Mouse (Mus musculus) retina, postnatal 7 days (tissue): ENCODE data around the gene Slit1.

Experiments used
- DNase-seq: peaks from one replicate; pipeline ENCODE4 v3.0.0-alpha.2; 2012; ENCODE audit warnings: low read depth, low spot score

Gene Slit1

DNA sequence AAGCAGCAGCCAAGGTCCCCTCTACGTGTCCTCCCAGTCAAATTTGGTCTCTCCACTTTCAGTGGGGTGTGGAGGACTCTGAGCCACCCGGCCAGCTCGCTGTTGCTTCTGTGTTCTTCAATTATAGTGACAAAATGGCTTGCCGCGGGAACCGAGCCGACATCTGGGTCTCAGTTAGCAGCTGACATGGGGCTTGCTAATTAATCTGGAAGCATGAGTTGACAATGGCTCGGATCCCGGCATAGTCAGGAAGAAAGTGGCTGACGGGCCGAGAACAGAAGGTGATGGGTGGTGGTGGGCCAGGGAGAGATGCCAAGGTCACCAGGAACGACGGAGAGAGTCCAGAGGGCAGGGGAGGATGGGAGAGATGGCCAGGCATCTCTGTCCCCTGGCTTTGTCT lies 55.2 kb downstream of the Slit1 start:
- no peak for DNase-seq

DNA sequence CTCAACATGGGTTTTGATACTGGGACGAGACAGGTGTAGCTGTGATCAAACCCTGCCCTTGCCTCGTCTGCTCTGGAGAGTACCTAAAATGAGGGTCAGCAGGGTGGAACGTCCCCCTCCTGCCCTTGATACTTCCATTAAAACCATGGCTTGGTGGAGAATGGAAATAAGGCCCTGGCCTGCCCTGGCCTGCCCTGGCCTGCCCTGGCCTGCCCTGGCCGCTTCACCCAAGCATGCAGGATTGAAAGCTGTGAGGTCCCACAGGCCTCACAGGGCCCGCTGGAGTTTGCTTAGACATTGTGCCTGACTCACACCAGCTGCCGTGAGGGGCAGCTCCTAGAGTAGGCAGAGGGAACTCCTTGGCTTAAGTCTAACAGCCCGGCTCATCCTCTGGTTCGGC lies 55.6 kb downstream of the Slit1 start:
- DNase-seq, result no peak

DNA sequence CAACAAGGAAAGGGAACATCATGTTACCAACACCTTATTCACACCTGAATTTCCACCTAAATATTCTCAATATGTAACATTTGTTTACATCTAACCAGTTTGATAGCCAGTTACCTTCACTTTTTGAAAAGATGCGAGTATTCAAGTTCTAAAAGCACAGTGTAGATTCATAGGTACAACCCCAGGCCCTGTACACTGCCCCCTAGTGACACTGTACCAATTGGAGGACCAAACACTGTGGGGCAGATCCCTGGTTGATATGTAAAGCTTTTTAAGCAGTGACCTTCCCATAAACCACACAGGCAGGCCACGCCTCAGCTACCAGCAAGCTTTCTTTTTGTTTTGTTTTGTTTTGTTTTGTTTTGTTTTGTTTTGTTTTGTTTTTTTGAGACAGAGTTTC lies 57.3 kb downstream of the Slit1 start:
- DNase-seq, result no peak

DNA sequence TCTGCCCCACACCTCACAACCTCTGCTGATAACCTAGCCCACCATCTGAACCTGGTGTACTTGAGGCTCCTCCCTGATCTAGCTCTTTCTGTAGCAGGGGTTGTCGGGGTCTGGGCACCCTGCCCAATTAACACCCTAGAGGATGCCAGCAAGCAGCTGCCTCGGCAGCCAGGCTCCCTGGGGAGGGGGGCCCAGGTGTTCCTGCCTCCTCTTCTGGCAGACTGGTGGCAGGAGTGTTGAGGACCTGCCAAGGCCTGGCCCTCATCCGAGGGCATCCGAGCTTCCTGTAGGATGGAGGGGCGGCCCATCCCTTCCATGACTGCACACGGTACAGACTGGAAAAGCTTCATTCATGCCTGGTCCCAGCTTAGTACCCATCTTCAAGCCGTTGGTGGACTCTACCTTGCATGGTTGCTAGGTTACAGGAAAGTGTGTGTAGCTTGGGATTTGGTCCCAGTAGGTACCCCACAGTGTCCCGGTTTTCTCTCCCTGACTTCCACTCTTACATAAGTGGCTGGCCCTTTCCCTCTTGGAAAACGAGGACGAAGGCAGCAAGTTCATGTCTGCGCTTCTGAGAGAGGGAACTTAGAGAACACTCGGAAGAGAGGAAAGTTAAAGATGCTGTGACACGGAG lies 57.9 kb downstream of the Slit1 start:
- DNase-seq, result no peak

DNA sequence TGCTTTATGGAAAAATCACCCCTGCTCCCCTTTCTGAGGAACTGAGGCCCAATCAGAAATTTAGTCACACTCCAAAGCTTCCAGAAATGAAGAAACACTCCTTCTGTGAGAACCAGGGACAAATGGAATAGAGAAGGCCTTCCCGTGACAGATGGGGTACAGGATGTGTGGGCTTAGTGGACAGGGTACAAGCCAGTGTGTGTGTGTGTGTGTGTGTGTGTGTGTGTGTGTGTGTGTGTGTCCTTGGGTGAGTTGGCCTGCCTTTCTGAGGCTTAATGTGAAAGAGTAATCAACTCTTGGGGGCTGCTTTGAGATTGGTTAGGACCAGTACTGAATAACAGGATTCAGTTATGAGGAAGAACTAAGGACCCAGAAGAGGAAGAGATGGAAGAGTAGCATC lies 58.6 kb downstream of the Slit1 start:
- no peak for DNase-seq

DNA sequence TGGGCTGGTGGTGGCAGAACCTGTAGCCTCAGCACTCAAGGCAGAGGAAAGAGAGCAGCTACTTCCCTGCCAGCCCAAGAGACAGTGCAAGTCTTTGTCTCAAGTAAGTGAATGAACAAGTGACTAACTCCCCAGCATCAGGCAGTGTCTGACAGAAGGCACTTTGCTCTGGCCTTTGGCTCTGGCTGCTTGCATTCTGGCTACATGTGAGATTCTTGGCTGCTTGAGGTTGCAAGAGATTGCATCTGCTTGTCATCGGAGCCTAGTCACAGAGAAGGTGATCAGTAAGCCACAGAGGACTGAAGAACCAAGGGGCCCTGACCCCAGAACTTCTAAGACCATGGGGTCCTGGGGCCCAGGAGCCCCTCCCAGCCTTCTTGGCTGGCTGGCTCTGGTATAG lies 59.5 kb downstream of the Slit1 start:
- no peak for DNase-seq

DNA sequence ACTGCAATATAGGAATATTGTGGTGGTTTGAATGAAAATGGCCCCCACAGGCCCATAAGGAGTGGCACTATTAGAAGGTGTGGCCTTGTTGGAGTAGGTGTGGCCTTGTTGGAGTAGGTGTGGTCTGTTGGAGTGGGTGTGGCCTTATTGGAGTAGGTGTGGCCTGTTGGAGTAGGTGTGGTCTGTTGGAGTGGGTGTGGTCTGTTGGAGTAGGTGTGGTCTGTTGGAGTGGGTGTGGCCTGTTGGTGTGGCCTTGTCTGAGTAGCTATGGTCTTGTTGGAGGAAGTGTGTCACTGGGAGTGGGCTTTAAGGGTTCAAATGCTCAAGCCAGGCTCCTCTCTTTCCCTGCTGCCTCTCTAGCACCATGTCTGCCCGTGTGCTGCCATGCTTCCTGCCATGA lies 63.2 kb downstream of the Slit1 start:
- no peak for DNase-seq

DNA sequence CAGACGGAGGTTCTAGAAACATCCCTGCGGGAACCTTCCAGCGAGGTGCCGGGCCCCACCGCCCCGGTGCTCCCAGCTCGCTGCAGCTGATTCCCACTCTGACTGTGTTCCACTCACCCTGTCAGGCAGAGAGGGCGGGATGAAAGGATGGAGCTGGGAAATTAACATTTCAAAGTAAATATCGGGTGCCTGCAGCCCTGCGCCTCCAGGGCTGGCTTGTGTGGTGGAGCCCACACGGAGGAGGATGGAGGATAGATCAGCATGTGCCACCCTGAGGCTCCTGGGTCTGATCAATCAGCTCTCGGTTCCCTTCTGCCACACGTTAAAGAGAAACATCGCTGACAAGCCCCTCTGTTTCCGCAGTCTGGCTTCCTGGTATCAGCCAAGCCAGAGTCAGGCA lies 64.4 kb downstream of the Slit1 start:
- DNase-seq, result no peak

DNA sequence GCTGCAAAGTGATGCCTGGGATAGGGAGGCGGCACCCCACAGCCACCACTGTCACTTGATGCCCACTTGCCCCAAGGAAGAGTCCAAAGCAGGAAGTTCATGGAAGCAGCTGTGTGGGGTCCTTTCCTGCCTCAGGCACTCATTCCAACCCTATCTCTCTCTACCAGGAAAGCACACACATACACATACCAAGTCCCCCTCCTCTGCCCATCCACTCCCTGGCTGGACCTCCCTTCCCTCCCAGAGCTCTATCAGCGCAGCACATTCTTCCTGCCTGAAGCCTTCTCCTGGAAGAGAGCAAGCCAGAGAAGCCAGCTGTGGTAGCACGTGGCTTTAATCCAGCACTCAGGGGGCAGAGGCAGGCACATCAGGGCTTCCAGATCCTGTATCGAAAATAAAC lies 65.9 kb downstream of the Slit1 start:
- DNase-seq, result no peak

DNA sequence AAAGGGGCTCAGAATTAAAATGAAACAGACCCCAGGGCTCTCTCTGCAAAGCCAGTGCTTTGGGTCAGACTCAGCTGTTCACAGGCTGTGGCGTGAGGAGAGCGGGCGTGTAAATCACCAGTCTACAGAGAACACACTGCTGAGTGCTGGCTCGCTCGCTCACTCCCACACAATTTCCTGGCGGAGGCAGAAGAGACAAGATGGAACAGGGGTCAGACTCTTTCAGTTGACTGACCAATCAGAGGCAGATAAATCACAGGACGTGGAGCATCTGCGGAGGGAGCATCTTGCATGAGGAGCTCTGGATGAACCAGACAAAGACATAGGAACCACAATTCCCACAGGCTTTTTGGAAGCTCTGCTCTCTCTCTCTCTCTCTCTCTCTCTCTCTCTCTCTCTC lies 67.9 kb downstream of the Slit1 start:
- DNase-seq, result no peak

DNA sequence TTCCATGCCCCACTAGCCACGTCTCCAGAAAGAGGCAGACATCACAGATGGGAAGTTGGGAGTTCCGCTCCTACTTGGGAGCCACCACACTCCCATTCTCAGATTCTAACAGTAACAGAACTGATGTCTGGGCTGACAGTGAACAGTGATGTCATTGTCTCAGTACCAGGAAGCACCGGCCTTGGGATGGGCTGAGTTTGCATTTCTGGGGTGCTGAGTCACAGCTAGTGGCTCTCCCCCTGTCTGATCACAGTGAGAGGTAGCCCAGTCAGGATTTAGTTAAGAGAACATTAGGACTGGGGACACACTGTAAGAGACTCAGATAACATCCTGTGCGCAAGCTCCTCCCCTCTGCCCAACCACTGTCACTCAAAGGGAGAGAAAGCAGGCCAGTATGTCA lies 69.1 kb downstream of the Slit1 start:
- no peak for DNase-seq

DNA sequence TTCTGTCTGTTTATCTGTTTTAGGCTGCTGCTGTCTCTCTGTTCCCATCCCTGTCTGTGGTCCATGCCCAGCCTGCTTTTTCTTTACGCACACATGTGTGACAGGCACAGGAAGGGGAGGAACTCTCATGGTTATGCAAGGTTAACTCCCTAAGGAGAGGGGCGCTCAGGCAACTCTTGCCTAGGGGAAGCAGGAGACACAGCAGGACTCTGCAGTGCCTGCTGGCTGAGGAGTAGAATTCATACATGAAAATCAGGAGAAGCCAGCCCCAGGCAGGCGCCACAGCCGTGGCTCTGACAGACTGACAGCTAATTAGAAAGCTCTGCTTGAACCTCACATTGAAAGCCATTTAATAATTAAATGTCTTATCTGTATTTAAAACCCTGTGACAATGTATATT lies 70.6 kb downstream of the Slit1 start:
- DNase-seq, result no peak

DNA sequence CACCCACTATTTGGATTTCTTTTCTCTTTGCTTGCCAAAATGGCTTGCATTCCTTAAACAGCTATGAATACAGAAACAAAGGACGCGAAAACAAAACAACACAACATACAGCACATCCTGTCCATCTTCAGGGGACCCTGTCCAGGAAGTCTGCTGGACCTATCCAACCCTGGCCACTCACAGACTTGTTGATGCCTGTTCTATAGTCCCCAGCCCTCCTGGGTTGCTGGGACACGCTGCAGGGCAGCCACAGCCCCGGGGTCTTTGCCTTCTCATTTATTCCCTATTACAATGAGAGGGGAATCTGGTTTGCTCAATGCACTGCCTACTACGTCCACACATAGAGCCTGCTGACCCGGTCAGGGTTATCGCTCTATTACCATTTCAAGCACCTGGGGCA lies 72.5 kb downstream of the Slit1 start:
- DNase-seq, result no peak

DNA sequence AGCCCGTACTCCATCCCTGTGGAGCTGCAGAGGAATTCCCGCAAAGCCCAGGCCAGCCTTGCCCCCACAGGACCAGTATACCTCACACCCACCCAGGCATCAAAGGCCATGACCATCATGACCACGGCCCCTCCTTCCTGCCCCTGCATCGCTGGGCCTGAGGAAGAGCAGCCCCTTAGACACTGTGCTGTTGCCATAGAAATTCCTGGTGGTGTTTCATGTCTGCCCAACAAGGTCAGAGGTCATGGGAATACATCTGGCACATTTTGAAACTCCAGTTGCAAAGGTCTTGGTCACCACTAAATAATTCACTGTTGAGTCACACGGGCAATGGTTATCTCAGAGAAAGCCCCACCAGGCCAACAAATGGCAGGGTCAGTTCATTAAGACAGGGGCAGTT lies 73.0 kb downstream of the Slit1 start:
- no peak for DNase-seq

DNA sequence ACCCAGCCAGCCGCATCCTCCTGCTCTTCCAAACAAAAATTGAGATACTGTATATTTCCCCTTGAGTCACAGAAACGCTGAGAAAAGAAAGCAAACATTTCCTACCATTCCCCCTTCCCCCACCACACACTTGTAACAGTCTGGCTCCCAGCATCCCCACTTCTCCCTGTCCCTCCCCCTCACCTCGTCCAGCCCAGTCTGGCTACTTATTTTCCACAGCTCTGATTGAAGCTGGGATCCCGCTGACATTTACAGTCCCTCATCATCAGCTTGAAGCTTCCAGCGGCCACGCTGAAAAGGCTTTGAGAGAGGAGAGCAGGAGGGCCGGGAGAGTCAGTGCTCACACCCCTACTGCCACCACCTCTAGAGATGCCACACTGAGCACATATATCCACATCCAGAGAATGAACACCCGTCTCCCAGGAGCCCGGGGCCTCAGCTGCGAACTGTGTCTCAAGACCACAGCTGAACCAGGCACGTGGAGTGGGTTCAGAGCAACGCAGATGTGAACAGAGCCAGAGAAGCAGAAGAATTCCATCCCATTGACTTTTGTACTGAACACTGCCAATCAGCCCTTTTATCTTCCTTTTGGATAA lies 73.6 kb downstream of the Slit1 start:
- DNase-seq, result no peak

DNA sequence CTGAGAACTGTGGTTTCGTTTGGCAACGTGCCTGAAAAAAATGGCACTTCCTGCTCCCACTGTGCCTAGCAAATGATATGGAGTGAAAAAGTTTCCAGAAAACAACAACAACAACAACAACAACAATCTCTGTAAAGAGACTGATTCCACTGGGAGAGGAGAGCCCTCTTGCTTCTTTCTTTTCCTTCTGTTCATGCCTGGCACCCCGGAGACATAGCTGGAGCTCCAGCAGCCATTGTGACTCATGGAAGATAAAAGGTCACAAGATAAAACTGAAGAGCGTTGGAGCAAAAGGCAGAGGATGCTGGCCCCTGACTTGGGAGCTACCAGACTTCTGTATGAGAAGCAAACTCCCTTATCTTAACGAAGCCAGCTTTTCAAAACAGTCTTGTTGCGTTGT lies 75.9 kb downstream of the Slit1 start:
- DNase-seq, result no peak

DNA sequence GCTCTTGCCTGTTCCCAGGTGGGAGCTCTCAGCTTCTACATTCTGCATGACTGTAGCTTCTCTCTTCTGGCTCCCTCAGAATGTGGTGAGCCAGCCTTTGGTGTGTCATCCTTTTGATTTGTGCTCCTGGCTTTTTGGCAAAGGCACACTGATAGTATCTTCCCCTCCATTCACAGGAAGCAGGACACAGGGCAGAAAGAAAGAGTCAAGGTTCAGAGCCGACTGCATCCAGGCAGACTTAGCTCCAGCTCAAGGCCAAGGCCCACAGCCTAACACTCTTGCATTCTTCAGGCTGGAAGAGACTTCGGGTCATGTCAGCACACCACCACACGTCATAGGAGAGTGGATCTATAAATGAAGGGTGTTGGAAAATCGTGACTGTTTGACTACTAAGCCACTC lies 77.5 kb downstream of the Slit1 start:
- no peak for DNase-seq

DNA sequence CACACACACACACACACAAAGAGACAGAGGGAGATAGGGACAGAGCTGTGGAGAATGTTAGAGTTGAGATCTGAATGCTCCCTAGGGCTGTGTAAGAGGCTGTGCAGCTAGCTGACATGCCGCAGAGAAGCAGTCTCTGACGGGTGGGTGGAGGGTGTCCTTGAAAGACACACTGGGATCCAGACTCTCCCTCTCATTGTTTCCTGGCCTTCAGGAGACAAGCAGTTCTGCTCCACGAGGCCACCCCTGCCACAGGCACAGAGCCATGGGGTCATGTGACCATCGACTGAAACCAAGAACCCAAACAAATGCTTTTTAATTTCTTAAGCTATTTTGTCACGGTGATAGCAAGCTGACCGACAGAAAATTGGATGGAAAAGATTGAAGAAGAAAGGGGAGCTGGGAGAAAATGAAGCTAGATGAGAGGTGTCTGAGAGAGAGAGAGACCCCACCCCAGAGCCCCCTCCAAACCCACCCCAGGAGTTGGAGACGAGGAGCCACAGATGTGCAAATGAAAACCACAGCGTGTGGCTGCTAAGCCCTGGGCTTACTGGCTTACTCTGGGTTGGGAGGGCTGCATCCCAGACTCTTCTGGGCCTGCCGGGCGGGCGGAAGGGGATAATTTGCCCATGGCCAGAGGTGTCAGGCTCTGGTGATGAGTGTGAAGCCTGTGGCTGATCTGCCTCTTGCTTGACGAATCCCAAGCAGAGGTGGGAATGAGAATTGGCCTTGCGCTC lies 79.8 kb downstream of the Slit1 start:
- no peak for DNase-seq

DNA sequence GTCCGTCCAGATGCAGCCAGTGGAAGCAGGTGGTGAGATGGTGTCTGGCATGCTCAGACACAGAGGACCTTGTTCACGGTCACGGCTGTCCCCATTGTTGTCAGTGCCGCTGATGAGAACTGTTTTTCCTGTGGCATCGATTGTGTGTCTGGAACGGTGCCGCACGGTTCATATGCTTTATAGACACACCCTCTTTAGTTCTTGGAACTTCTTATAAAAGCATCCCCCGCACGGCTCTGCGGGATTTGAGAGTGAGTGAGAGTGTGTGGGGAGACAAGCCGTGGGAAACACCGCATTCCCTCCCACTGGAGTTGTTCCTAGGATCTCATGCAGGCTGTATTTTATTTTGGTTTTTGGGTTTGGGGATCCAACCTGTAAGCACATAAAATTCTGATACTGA lies 82.0 kb downstream of the Slit1 start:
- no peak for DNase-seq

DNA sequence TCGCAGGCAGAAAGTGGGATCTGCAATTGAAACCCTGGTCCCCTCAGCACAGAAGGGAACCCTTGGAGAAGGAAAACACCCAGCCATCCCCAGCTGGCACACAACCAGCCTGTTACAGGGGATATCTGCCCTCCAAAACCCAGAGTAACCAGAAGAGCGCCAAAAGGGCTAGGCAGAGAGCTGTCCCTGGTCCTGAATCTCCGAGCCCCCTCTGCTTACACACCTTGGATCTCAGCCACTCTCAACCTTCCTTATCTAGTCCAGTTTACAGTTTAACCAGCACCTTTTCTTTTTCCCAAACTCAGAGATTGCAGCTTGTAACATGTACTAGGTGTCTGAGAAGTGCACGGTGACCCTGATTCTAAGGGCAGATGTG lies 82.5 kb downstream of the Slit1 start:
- no peak for DNase-seq

DNA sequence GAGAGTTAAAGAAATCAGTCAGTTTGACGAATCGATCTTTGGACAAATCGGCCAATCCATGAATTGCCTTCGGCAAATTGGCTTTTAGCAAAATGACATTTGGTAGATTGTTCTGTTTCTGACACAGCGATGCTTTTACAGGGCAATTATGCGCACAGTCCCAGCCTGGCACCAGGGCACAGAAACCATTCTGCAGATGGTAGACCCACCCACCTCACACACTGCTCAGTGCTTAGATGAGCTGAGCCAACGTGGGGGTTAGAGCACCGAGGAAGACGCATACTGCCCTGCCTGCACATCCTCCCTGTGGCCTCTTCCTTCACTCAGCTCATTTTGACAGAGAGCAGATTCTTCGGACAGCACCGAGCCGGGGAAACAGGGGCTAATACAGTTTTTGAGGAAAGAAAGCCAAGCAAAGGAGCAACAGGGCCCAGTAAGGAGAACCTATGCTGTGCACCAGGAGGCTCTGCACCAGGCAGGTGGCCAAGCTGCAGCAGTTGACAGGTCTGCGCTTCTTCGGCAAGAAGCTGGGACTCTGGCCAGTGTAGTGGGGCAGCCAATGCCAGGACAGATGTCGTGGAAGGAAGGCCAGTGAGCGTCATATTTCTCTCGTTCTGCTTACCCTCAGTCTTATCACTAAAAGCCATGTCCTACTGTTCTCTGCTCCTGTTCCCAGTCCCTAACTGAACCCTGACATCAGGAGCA lies 83.0 kb downstream of the Slit1 start:
- DNase-seq, result no peak

DNA sequence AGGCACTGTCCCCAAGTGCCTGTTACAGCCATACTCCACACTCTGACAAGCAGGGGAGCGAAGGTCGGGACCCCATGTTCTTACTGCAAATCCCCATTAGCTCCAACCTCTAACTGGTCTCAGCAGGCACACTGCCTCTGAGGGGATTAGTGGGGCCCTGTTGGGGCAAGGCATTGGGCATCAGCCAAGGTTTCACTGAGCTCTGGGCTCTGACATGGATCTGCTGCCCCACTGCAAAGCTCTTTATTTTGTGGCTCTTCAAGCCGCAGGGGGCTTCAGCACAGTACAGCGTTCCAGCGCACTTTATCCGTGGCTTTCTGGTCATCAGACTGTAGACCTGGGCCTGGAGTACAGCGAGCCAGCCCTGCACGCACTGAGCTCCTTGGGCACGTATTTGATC lies 86.0 kb downstream of the Slit1 start:
- DNase-seq, result peak; percentile 70

DNA sequence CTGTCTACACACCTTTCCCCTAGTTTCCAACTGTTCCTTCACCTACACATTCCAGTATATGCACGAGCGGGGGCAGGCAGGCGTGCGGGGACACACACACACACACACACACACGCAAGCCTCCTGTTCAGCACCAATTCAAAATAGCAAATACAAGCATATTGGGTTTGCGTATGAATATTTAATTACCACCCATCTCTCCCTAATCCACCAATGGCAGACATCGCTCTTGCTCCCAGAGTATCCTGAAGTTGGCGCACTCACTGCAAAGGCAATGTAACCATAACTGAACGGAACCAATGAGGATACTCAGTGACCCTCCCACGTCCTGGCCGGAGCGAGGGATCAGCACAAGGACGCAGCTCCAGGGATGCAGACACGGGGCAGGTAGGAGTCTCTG lies 86.8 kb downstream of the Slit1 start:
- DNase-seq, result no peak
